Mouse (Mus musculus): ENCODE measurements at regions not wholly inside any gene's neighbourhood (a gene's known extent, or its start where the extent isn't known, plus 50 kb on each side); places are given as distances from the start of the nearest gene placed in this dataset.

DNA sequence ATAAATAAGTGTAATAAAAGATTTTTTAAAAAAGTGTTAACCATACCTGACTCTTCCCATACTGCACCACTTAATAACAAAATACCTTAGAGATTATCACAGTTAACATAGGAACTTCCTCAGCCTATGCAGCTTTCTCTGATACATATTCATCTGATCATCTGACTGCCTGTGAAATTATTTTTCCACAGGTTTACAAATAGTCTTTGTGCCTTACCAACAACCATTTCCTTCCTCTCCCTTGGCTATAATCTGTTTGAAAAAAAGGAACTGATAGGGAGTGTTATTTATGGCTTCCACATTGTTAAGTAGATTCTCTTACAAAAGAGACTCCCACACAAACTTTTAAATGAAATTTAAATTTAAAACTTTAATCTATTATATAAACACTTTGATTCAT, 575.0 kb upstream of the B3galt2 start:
- in situ Hi-C loops (cut with MboI; ENCODE audit: unreplicated experiment in 2 of 2), result no loop called here

- in situ Hi-C loops (cut with MboI; ENCODE audit: unreplicated experiment in 2 of 2), result no loop called here
Measured at GRCm38 (mm10) chr1:143071781-143072382, 568.6 kb upstream of the B3galt2 start.

DNA sequence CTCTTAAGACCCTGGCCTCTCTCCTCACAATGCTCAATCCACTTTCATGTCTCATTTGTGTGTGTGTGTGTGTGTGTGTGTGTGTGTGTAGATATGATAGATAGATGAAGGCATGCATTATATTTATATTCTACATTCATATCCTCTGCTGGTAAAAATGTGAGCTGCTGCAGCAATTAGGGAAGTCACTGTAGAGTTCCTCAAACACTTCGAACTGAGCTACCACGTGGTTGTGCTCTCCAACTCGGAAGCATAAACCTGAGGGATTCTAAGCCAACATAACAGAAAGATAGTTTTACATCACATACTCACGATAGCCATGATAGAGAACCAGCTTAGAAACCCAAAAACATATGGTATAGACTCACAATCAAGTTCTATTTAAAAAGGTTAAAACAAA, 565.5 kb upstream of the B3galt2 start:
- in situ Hi-C loops (cut with MboI; ENCODE audit: unreplicated experiment in 2 of 2), result no loop called here

DNA sequence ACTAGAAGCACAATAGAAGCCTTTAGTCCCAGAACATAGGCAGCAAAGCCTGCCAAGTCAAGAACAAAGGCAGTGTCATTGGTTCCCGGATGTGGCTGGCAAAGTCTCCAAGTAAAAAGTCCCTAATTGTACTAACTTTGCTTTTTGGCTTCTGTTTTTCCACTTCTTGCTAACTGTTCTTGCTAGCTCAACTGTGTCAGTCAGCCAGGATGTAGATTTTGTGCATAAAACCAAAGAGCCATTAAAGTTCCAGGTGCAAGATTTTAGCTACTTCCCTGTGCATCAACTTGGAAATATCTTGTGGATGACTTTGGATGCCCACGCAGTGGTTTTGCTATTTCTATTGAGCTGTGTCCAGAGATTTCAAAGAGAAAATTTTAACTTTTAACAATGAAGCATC, 560.0 kb upstream of the B3galt2 start:
- in situ Hi-C loops (cut with MboI; ENCODE audit: unreplicated experiment in 2 of 2), result no loop called here

GRCm38 (mm10) chr1:143096904-143097303, 543.6 kb upstream of the B3galt2 start:
- in situ Hi-C loops (cut with MboI; ENCODE audit: unreplicated experiment in 2 of 2), result no loop called here

- in situ Hi-C loops (cut with MboI; ENCODE audit: unreplicated experiment in 2 of 2), result no loop called here
Measured at GRCm38 (mm10) chr1:143098307-143098706, 542.2 kb upstream of the B3galt2 start.

DNA sequence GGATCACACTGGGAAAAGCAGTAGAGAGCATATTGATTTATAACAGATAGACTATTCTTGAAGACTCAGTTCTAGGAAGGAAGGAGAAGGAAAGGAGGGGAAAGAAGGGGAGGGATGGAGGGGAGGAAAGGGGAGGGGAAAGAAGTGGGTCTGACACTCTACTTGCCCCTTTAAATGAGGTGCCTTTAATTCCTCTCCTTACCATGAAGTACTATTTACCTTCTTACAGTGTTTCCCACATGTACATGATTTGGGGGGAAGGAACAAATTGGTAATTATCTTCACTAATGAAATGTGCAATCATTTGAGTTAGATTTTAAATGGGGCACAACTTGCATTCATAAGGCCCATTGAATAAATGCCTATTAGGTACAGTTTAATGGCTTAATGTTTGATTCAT, 518.3 kb upstream of the B3galt2 start:
- in situ Hi-C loops (cut with MboI; ENCODE audit: unreplicated experiment in 2 of 2), result no loop called here

GRCm38 (mm10) chr1:143130257-143130656, 510.2 kb upstream of the B3galt2 start:
- in situ Hi-C loops (cut with MboI; ENCODE audit: unreplicated experiment in 2 of 2), result no loop called here

GRCm38 (mm10) chr1:143132806-143133205, 507.7 kb upstream of the B3galt2 start:
- in situ Hi-C loops (cut with MboI; ENCODE audit: unreplicated experiment in 2 of 2), result no loop called here

GRCm38 (mm10) chr1:143145111-143145984, 495.1 kb upstream of the B3galt2 start:
- in situ Hi-C loops (cut with MboI; ENCODE audit: unreplicated experiment in 2 of 2), result no loop called here

- in situ Hi-C loops (cut with MboI; ENCODE audit: unreplicated experiment in 2 of 2), result no loop called here
Measured at GRCm38 (mm10) chr1:143171286-143171685, 469.2 kb upstream of the B3galt2 start.

DNA sequence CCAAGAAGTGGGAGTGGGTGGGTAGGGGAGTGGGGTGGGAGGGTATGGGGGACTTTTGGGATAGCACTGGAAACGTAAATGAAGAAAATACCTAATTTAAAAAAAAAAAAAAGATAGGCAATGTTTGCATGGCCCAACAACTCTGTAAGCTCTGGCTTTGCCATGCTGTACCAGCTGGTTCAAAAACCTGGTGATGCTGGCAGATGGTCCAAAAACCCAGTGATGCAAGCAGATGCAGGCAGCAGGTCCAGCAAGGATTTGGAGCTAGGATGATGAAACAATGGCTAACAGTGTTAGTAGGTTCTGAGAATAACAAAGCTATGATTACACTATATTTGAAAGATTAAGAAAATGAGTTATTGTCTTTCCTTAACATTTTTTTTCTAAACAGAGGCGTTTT, 466.6 kb upstream of the B3galt2 start:
- in situ Hi-C loops (cut with MboI; ENCODE audit: unreplicated experiment in 2 of 2), result no loop called here

DNA sequence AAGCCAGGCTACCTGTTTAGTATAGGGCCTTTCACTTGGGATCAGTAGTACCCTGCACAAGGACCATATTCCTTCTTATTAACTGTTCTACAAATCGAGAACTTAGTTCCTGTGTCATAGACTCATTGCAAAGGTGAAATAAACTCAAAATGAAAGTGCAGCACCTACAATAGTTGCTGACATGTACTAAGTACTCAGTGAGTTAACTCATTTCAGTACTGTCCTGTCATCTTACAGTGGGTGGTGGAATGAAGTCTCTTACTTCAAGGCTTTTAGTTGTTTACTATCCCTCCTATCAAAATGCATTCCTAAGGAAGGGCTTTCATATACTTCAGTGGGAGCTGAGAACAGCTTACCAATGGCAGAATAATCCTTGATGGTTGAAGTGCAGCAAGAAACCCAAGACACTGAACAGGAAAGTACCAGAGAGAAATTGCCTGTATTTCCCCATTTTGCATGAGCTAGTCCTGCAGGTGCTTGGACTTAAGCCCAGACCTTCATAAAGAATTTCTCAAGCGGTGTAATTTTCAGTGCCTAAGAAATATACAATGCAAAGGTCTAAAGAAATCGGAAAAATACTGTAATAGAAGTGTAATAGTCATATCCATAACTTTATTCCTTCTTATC, 448.2 kb upstream of the B3galt2 start:
- in situ Hi-C loops (cut with MboI; ENCODE audit: unreplicated experiment in 2 of 2), result no loop called here

GRCm38 (mm10) chr1:143200213-143200889, 440.1 kb upstream of the B3galt2 start:
- in situ Hi-C loops (cut with MboI; ENCODE audit: unreplicated experiment in 2 of 2), result no loop called here

DNA sequence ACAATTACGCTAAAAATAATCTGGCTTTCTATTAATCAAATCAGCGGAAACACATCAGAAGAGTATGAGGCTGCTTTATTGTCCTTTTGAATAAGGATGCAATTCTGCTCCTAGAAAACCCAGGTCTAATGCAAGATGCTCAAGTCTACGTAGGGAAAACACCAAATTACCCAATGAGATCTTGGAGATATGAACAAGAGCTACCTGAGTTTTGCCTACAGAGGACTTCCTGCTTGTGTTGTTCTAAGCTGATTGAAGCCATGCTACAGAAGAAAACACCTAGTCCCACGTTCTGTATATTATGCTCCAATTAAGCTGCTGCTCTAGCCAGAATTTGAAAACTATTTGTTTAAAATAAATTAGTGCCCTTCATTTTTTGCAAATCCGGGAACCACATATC, 439.5 kb upstream of the B3galt2 start:
- in situ Hi-C loops (cut with MboI; ENCODE audit: unreplicated experiment in 2 of 2), result no loop called here

DNA sequence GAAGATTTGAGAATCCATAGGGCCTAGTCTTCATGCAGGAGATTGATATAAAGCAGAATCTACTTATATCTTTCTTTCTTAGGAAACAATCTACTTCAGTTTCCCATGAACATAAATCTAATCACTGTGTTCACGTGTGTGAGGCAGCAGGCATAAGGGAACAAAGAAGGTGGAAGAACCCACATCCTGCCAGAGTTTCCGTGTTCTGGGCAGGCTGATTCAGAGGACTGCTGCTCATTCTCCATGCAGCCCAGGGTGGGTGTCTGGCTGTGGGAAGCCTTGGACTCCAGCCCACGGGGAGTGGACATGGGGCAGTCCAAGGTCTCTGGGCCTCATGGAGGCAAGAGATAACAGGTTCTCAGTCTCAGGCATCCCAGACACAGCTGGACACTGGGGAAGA, 438.3 kb upstream of the B3galt2 start:
- in situ Hi-C loops (cut with MboI; ENCODE audit: unreplicated experiment in 2 of 2), result no loop called here

GRCm38 (mm10) chr1:143204070-143204469, 436.4 kb upstream of the B3galt2 start:
- in situ Hi-C loops (cut with MboI; ENCODE audit: unreplicated experiment in 2 of 2), result no loop called here

- in situ Hi-C loops (cut with MboI; ENCODE audit: unreplicated experiment in 2 of 2), result no loop called here
Measured at GRCm38 (mm10) chr1:143206995-143207394, 433.5 kb upstream of the B3galt2 start.

DNA sequence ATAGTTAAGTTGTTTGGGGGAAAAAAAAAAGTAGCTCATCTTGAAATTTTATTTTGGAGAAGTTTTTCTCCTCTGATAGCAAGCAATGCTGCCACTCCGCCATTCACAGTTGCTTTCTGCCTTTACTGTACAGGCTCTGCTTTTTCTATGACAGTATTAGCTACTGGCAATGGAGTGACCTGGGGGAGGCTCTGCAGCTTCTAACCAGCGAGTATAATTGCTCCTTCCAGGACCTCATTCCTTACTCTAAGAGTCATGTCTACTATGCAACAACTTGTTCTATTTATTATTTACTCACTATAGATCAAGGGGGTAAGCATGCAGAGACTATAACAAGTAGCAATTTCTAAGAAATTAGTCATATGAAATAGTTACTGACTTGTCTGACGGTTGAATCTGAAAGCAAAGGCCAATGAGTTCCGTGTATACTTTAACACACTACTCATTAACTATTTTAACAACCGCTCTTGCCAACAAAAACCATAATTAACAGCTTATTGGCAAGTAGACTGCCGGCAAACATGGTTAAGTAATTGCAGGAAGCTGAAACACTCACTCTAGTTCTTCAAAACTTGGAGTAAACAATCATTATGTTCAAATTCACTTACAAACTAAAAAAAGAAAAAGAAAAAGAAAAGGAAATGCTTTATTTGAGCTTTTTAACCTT, 432.9 kb upstream of the B3galt2 start:
- in situ Hi-C loops (cut with MboI; ENCODE audit: unreplicated experiment in 2 of 2), result no loop called here

DNA sequence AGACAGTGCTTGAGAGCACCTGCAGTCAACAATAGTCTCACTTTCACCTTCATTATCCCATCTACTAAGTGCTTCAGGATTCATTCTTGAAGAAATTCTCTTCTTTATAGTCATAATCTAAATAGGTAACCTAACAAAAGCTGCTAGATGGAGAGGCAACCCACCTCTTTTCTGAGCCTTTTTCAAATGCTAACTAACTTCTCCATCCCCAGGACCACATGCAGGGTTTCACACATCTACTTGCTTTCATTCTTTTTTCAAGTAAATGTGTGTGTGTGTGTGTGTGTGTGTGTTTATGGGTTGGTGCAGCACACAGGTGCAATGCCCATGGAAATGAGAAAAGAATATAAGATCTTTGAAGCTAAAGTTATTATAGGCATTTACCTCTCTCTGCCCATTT, 423.1 kb upstream of the B3galt2 start:
- in situ Hi-C loops (cut with MboI; ENCODE audit: unreplicated experiment in 2 of 2), result no loop called here

DNA sequence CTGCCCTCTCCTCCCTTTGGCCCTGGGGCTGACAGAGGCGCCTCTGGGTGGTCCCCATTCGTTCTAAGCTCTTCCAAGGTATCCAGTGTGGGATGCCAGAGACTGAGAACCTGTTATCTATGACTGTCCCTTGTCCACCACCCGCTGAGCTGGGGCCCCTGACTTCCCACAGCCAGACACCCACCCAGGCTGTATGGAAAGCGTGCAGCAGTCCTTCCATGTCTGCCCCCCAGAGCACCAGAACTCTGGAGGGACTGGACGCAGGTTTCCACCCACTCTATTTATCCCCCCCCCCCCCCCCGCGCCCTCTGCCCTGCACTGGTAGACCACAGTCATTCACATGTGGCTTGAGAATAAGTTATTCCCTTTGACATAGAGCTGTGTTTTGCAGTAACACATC, 408.5 kb upstream of the B3galt2 start:
- in situ Hi-C loops (cut with MboI; ENCODE audit: unreplicated experiment in 2 of 2), result no loop called here

Measured in v-Abl transformed pro-B cells (cell line).